Mouse (Mus musculus) erythroblast, embryonic 14.5 days (primary cell): ENCODE data around the gene Coq2.

Experiments used
- GATA1 ChIP-seq: IDR thresholded peaks from 2 replicates; pipeline ENCODE4 v1.6.1; 2012; ENCODE audit warnings: low read length, inconsistent platforms, mixed read lengths
- TAL1 ChIP-seq: IDR thresholded peaks from 3 replicates; pipeline ENCODE4 v1.6.1; 2012; ENCODE audit warnings: low read length, inconsistent platforms, mixed read lengths

GRCm38 (mm10) chr5:100605828-100606229, 69.1 kb downstream of the Coq2 start:
- no peak for TF ChIP-seq GATA1
- TF ChIP-seq TAL1 = no peak
